Mouse (Mus musculus) heart, postnatal 10 days (tissue): ENCODE measurements around the gene Hsf5. TPM values are rescaled to one million over a fixed set of nuclear protein-coding genes. Genes with fewer than 3 reads are reported as not detected.

Experiments
- total RNA-seq, 2 experiments: library from RNA; stranded (reverse); gene quantifications; 2 replicates each; pipeline ENCODE4 v1.2.3; 2021

Gene Hsf5
- total RNA-seq, 2 experiments from 2014 or later, result 0.05 to 0.14 TPM

Other genes with a start within 250 kb of the Hsf5 start
- gene Rad51c, start 212.2 kb upstream of the Hsf5 start, total RNA-seq, result 1 to 10 TPM; 3.7 to 4.4 TPM
- gene Tex14, start 212.1 kb upstream of the Hsf5 start, total RNA-seq, result under 1 TPM; 0.10 to 0.47 TPM
- gene Gm11492, start 50.5 kb upstream of the Hsf5 start, total RNA-seq, result not detected
- 10 to 100 TPM; 89.3 to 99.0 TPM for gene Sept4, start 48.3 kb upstream of the Hsf5 start, total RNA-seq
- gene Mtmr4, start 25.0 kb upstream of the Hsf5 start, total RNA-seq, result 10 to 100 TPM; 14.5 to 15.1 TPM
- gene Rnf43, start 45.6 kb downstream of the Hsf5 start, total RNA-seq, result under 1 TPM; 0.34 to 0.40 TPM
- gene Supt4a, start 120.4 kb downstream of the Hsf5 start, total RNA-seq, result 10 to 100 TPM; 50.5 to 56.9 TPM
- gene Tspoap1, start 143.4 kb downstream of the Hsf5 start, total RNA-seq, result under 1 TPM; 0.15 to 0.31 TPM
- gene Mpo, start 176.4 kb downstream of the Hsf5 start, total RNA-seq, result not detected
- gene Lpo, start 211.1 kb downstream of the Hsf5 start, total RNA-seq, result not detected
- 1 to 10 TPM; 3.3 to 3.9 TPM for gene Mks1, start 236.1 kb downstream of the Hsf5 start, total RNA-seq